Mouse (Mus musculus) kidney, adult 2 months (tissue): ENCODE results near the gene Gcm2.

ENCODE experiments used
- CTCF ChIP-seq: fragments of 200-500 bp; conservative IDR thresholded peaks from 2 replicates; pipeline ENCODE4 v1.5.1; 2011; ENCODE audit warnings: low read depth, mild to moderate bottlenecking, control low read depth, low read length, moderate library complexity, mixed read lengths; ENCODE audit not compliant: insufficient read depth, insufficient read length
- POLR2A ChIP-seq: fragments of 200-500 bp; IDR thresholded peaks from one replicate; pipeline ENCODE4 v1.6.1; 2011; ENCODE audit warnings: low read depth, low read length, control low read depth

- no peak for TF ChIP-seq POLR2A
- no peak for TF ChIP-seq CTCF
These were observed 31.4 kb downstream of the Gcm2 start, which contains the start of gene Mak for GRCm38 (mm10) chr13:41079421-41079780.
